Mouse (Mus musculus): Measurements from ENCODE around the gene Olfr547.

DNA sequence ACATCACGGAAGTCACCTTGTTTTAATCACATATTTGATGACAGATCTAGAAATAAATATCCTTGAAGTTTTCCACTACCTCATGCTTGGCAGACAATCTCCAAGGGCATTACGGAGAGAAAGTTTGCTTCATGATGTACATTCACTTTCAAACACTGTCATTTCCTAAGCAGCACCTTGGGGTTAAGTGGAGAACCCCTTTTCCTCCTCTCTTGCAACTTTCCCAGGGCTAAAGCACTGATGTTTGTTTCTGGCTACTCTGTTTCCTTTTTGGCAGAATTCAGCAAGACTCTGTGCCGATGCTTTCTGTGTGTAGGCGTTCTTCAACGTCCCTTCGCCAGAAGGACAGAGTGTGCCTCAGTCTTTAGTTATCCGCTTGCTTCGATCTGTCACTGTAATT lies 36.6 kb downstream of the Olfr547 start, which contains the start of gene Olfr550:
- TF ChIP-seq POLR2A (IDR thresholded peaks at IDR 0.05; ENCODE audit: low read depth, low read length) (no peak), CTCF (IDR thresholded peaks at IDR 0.05; ENCODE audit: extremely low read depth, insufficient read depth, insufficient read length, insufficient replicate concordance) (no peak)

All from spleen, adult 2 months (tissue).